Mouse (Mus musculus) bone marrow macrophage, adult 2 months (primary cell): ENCODE data around the gene Acsl4.

Source experiments
- CTCF ChIP-seq: IDR thresholded peaks from 2 replicates; pipeline ENCODE4 v1.5.1; 2012; ENCODE audit warnings: low read depth, mild to moderate bottlenecking, low read length, moderate library complexity
- POLR2A ChIP-seq: IDR thresholded peaks from 2 replicates; pipeline ENCODE4 v1.6.1; 2012; ENCODE audit warnings: mild to moderate bottlenecking, low read depth, low read length, borderline replicate concordance

DNA sequence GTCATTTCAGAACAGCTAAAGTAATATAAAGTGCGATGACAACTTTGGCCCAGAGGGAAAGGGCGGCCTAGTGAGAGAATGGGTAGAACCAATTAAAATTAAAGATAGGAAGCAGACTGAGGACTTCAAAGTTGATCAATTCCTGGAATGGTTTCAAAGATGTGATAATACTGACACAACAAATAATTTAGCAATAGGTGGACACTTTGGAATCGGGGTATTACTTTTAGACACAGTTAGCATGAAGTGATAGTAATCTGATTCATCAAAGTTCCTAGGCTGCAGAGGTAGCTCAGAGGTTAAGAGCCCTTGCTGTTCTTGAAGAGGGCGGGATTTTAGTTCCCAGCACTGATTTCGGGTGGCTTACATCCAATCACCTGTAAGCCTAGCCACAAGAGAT lies 54.8 kb downstream of the Acsl4 start:
- TF ChIP-seq POLR2A: no peak
- no peak for TF ChIP-seq CTCF
